Mouse (Mus musculus) lung, adult 2 months (tissue): Measurements from ENCODE around the gene Ddx23. TPM values are rescaled to one million over a fixed set of nuclear protein-coding genes. Genes with fewer than 3 reads are reported as not detected.

ENCODE experiments used
- DNase-seq: peaks from one replicate; pipeline ENCODE4 v3.0.0; 2022
- H3K4me1 ChIP-seq: fragments of 200-500 bp; 2 replicates; pipeline ENCODE4 v1.6.1; 2011; ENCODE audit warnings: low read length; ENCODE audit not compliant: control insufficient read depth, insufficient read depth
- H3K4me3 ChIP-seq: fragments of 200-500 bp; replicated peaks from 2 replicates; pipeline ENCODE3; 2011; ENCODE audit warnings: low read depth, mild to moderate bottlenecking, control low read depth, low read length; ENCODE audit errors: extremely low read depth
- CTCF ChIP-seq: fragments of 200-500 bp; IDR thresholded peaks from 2 replicates; pipeline ENCODE4 v1.5.1; 2011; ENCODE audit warnings: mild to moderate bottlenecking, low read length, control low read depth; ENCODE audit not compliant: insufficient read depth
- POLR2A ChIP-seq: fragments of 200-500 bp; IDR thresholded peaks from 2 replicates; pipeline ENCODE4 v1.6.1; 2011; ENCODE audit warnings: low read depth, mild to moderate bottlenecking, control low read depth, low read length, borderline replicate concordance; ENCODE audit errors: extremely low read depth
- WGBS: fragments of 180-500 bp; shearing (Covaris S2); methylation state at CpG from one replicate; pipeline ENCODE4 v1.1.7; 2018; 5-methylcytosine and 5-hydroxymethylcytosine counted together
- polyA plus RNA-seq: library from polyadenylated mRNA; depleted of rRNA; stranded (reverse); fragments of >200 nt; gene quantifications from 2 replicates; pipeline ENCODE4 v1.2.3, GENCODE M21; 2012; rRNA removed

Gene Ddx23
- polyA plus RNA-seq, 1 experiment, result 38.9 TPM

GRCm38 (mm10) chr15:98602921-98603458, 59.7 kb downstream of the Ddx23 start:
- H3K4me1 ChIP-seq, result peaks cover 4% of the 10 kb centered on the region; the same call in 1 of the 2 replicates
- no peak overlapping the region for H3K4me3 ChIP-seq
- 34% methylated on average over 4 of the region's 4 CpGs for WGBS
- TF ChIP-seq CTCF (no peak), POLR2A (no peak)
- DNase-seq, result no peak

- no peak for DNase-seq
- TF ChIP-seq CTCF (no peak), POLR2A (no peak)
- no peak overlapping the region for H3K4me3 ChIP-seq
- peaks cover 3% of the 10 kb centered on the region; the same call in 1 of the 2 replicates for H3K4me1 ChIP-seq
- 38% methylated on average over 13 of the region's 13 CpGs for WGBS
These were observed 60.4 kb downstream of the Ddx23 start for GRCm38 (mm10) chr15:98602191-98602881.

GRCm38 (mm10) chr15:98601832-98602190, 60.9 kb downstream of the Ddx23 start:
- Histone ChIP-seq H3K4me1 (no peaks in the 10 kb centered on the region; the same call in 1 of the 2 replicates), H3K4me3 (no peak overlapping the region)
- DNase-seq, result no peak
- 63% methylated on average over 7 of the region's 7 CpGs for WGBS
- TF ChIP-seq POLR2A (no peak), CTCF (no peak)

GRCm38 (mm10) chr15:98600036-98600709, 62.5 kb downstream of the Ddx23 start:
- WGBS, result 84% methylated on average over 12 of the region's 12 CpGs
- TF ChIP-seq CTCF (no peak), POLR2A (no peak)
- Histone ChIP-seq H3K4me1 (no peaks in the 10 kb centered on the region; the same call in 1 of the 2 replicates), H3K4me3 (no peak overlapping the region)
- DNase-seq, result no peak

- H3K4me1 ChIP-seq, result no peaks in the 10 kb centered on the region
- WGBS, result 92% methylated on average over 14 of the region's 14 CpGs
- no peak overlapping the region for H3K4me3 ChIP-seq
- TF ChIP-seq CTCF (no peak), POLR2A (no peak)
- no peak for DNase-seq
These were observed 66.1 kb downstream of the Ddx23 start for GRCm38 (mm10) chr15:98596609-98597008.

Other genes starting within 250 kb of the Ddx23 start
- not detected in 2 replicates for gene Olfr282, start 231.7 kb downstream of the Ddx23 start, polyA plus RNA-seq
- not detected in 2 replicates for gene Olfr281, start 210.3 kb downstream of the Ddx23 start, polyA plus RNA-seq
- 0.03 and 0.05 TPM in 2 replicates for gene OR5BS1P, start 193.0 kb downstream of the Ddx23 start, polyA plus RNA-seq
- gene Lalba, start 180.2 kb downstream of the Ddx23 start, polyA plus RNA-seq, result 0.39 TPM in 1 of 2 replicates, not detected in the other
- 0.12 and 0.13 TPM in 2 replicates for gene Olfr279, start 170.5 kb downstream of the Ddx23 start, polyA plus RNA-seq
- 26.7 and 32.1 TPM in 2 replicates for gene Kansl2, start 128.6 kb downstream of the Ddx23 start, polyA plus RNA-seq
- gene Ccnt1, start 92.0 kb downstream of the Ddx23 start, polyA plus RNA-seq, result 10.4 and 13.0 TPM in 2 replicates
- gene 4930415O20Rik, start 91.9 kb downstream of the Ddx23 start, polyA plus RNA-seq, result not detected in 2 replicates
- gene Adcy6, start 52.8 kb downstream of the Ddx23 start, polyA plus RNA-seq, result 52.3 and 62.8 TPM in 2 replicates
- 34.1 and 37.1 TPM in 2 replicates for gene Cacnb3, start 32.1 kb downstream of the Ddx23 start, polyA plus RNA-seq
- gene Rnd1, start 14.6 kb upstream of the Ddx23 start, polyA plus RNA-seq, result 19.6 and 23.6 TPM in 2 replicates
- 3.1 and 3.6 TPM in 2 replicates for gene Ccdc65, start 45.3 kb upstream of the Ddx23 start, polyA plus RNA-seq
- 11.1 and 12.5 TPM in 2 replicates for gene Fkbp11, start 65.3 kb upstream of the Ddx23 start, polyA plus RNA-seq
- gene Arf3, start 100.3 kb upstream of the Ddx23 start, polyA plus RNA-seq, result 110 and 166 TPM in 2 replicates
- gene Wnt10b, start 115.3 kb upstream of the Ddx23 start, polyA plus RNA-seq, result 21.8 and 37.4 TPM in 2 replicates
- not detected in 2 replicates for gene Wnt1, start 127.0 kb upstream of the Ddx23 start, polyA plus RNA-seq
- 0.21 and 0.31 TPM in 2 replicates for gene Ddn, start 146.6 kb upstream of the Ddx23 start, polyA plus RNA-seq
- 51.0 and 62.8 TPM in 2 replicates for gene Prkag1, start 168.6 kb upstream of the Ddx23 start, polyA plus RNA-seq
- gene Kmt2d, start 208.3 kb upstream of the Ddx23 start, polyA plus RNA-seq, result 24.7 and 36.0 TPM in 2 replicates
- 5.4 and 5.6 TPM in 2 replicates for gene Rhebl1, start 231.6 kb upstream of the Ddx23 start, polyA plus RNA-seq
- 2.5 and 2.8 TPM in 2 replicates for gene Dhh, start 235.6 kb upstream of the Ddx23 start, polyA plus RNA-seq